Mouse (Mus musculus) MEL (cell line): Measurements from ENCODE around the gene Krtap28-10. TPM values are rescaled to one million over a fixed set of nuclear protein-coding genes. Genes with fewer than 3 reads are reported as not detected.

ENCODE experiments used
- DNase-seq: peaks from one replicate; pipeline ENCODE4 v3.0.0; 2011; ENCODE audit warnings: low read depth, low spot score
- H3K27ac ChIP-seq: 2 replicates; pipeline ENCODE4 v1.5.1; 2012; ENCODE audit warnings: low read depth, mild to moderate bottlenecking, control low read depth, low read length, moderate library complexity; ENCODE audit not compliant: control insufficient read depth
- H3K27me3 ChIP-seq, 2 experiments: fragments of 150-350 bp in 1 of 2; sonication (generic) in 1 of 2; 2 replicates each; pipeline ENCODE4 v1.6.1; 2012; ENCODE audit warnings: low read length in 2 of 2, mild to moderate bottlenecking in 2 of 2, improper control_type of control experiment in 1 of 2, moderate library complexity in 1 of 2; ENCODE audit not compliant: insufficient read depth in 2 of 2, control insufficient read depth in 1 of 2
- H3K36me3 ChIP-seq, 2 experiments: 2 replicates each; pipeline ENCODE4 v1.6.1; 2012 to 2014; ENCODE audit warnings: low read length in 2 of 2, improper control_type of control experiment in 1 of 2, inconsistent platforms in 1 of 2, mild to moderate bottlenecking in 1 of 2; ENCODE audit not compliant: insufficient read depth in 2 of 2, control insufficient read depth in 1 of 2
- H3K4me1 ChIP-seq, 2 experiments: fragments of 150-350 bp in 1 of 2; sonication (generic) in 1 of 2; 2 replicates each; pipeline ENCODE4 v1.6.1; 2012; ENCODE audit warnings: low read length in 2 of 2, improper control_type of control experiment in 1 of 2, mild to moderate bottlenecking in 1 of 2; ENCODE audit not compliant: insufficient read depth in 2 of 2, control insufficient read depth in 1 of 2
- H3K4me3 ChIP-seq, 2 experiments: fragments of 150-350 bp in 1 of 2; sonication (generic) in 1 of 2; 2 replicates each; pipeline ENCODE4 v1.5.1; 2012; ENCODE audit warnings: low read depth in 2 of 2, low read length in 2 of 2, mild to moderate bottlenecking in 2 of 2, moderate library complexity in 2 of 2, control low read depth in 1 of 2, improper control_type of control experiment in 1 of 2; ENCODE audit not compliant: control insufficient read depth in 1 of 2, insufficient read depth in 1 of 2
- H3K79me2 ChIP-seq: 2 replicates; pipeline ENCODE4 v1.6.1; 2012; ENCODE audit warnings: mild to moderate bottlenecking, low read length, moderate library complexity; ENCODE audit not compliant: control insufficient read depth, poor library complexity, insufficient read depth
- H3K9ac ChIP-seq: 2 replicates; pipeline ENCODE4 v1.6.1; 2012; ENCODE audit warnings: low read depth, mild to moderate bottlenecking, control low read depth, low read length, moderate library complexity; ENCODE audit not compliant: control insufficient read depth, poor library complexity, severe bottlenecking
- H3K9me3 ChIP-seq: fragments of 150-350 bp; sonication (generic); replicated peaks from 2 replicates; pipeline ENCODE4 v1.6.1; 2012; ENCODE audit warnings: mild to moderate bottlenecking, low read length, improper control_type of control experiment, moderate library complexity; ENCODE audit not compliant: insufficient read depth
- BHLHE40 ChIP-seq: IDR thresholded peaks from 2 replicates; pipeline ENCODE4 v1.6.1; 2012; ENCODE audit warnings: low read depth, mild to moderate bottlenecking, inconsistent platforms, low read length, improper control_type of control experiment, borderline replicate concordance
- CHD1 ChIP-seq: IDR thresholded peaks from 2 replicates; pipeline ENCODE4 v1.6.1; 2012; ENCODE audit warnings: low read depth, mild to moderate bottlenecking, inconsistent platforms, low read length, improper control_type of control experiment
- CTCF ChIP-seq, 3 experiments: IDR thresholded peaks in 2 of 3; conservative IDR thresholded peaks in 1 of 3; 2 replicates each; pipeline ENCODE4 v1.5.1; 2011 to 2012; ENCODE audit warnings: low read length in 3 of 3, low read depth in 2 of 3, mild to moderate bottlenecking in 2 of 3, improper control_type of control experiment in 1 of 3, inconsistent platforms in 1 of 3, mixed read lengths in 1 of 3, moderate library complexity in 1 of 3; ENCODE audit not compliant: control insufficient read depth in 1 of 3, insufficient read depth in 1 of 3, poor library complexity in 1 of 3, severe bottlenecking in 1 of 3
- E2F4 ChIP-seq: IDR thresholded peaks from 2 replicates; pipeline ENCODE4 v1.6.1; 2011; ENCODE audit warnings: low read depth, low read length, improper control_type of control experiment, borderline replicate concordance
- ELF1 ChIP-seq: IDR thresholded peaks from 2 replicates; pipeline ENCODE4 v1.6.1; 2014; ENCODE audit warnings: low read depth, mild to moderate bottlenecking, inconsistent platforms, low read length, improper control_type of control experiment, moderate library complexity
- EP300 ChIP-seq, 2 experiments: IDR thresholded peaks; 2 replicates each; pipeline ENCODE4 v1.6.1; 2011; ENCODE audit warnings: improper control_type of control experiment in 2 of 2, low read length in 2 of 2, low read depth in 1 of 2, mild to moderate bottlenecking in 1 of 2
- ETS1 ChIP-seq: IDR thresholded peaks from 2 replicates; pipeline ENCODE4 v1.6.1; 2012; ENCODE audit warnings: low read depth, mild to moderate bottlenecking, inconsistent platforms, low read length, improper control_type of control experiment, moderate library complexity
- GABPA ChIP-seq: IDR thresholded peaks from 2 replicates; pipeline ENCODE4 v1.6.1; 2012; ENCODE audit warnings: low read depth, mild to moderate bottlenecking, inconsistent platforms, low read length, improper control_type of control experiment, moderate library complexity
- GATA1 ChIP-seq: IDR thresholded peaks from 2 replicates; pipeline ENCODE4 v1.6.1; 2011; ENCODE audit warnings: low read depth, low read length, improper control_type of control experiment
- HCFC1 ChIP-seq: IDR thresholded peaks from 2 replicates; pipeline ENCODE4 v1.6.1; 2012; ENCODE audit warnings: low read depth, mild to moderate bottlenecking, inconsistent platforms, low read length, improper control_type of control experiment, moderate library complexity
- JUND ChIP-seq: IDR thresholded peaks from 2 replicates; pipeline ENCODE4 v1.6.1; 2011; ENCODE audit warnings: low read depth, mild to moderate bottlenecking, improper control_type of control experiment, low read length
- KAT2A ChIP-seq: conservative IDR thresholded peaks from 2 replicates; pipeline ENCODE4 v1.6.1; 2012; ENCODE audit warnings: low read depth, low read length, improper control_type of control experiment, inconsistent platforms
- MAFK ChIP-seq: IDR thresholded peaks from 2 replicates; pipeline ENCODE4 v1.6.1; 2011; ENCODE audit warnings: low read depth, mild to moderate bottlenecking, low read length, improper control_type of control experiment, borderline replicate concordance
- MAX ChIP-seq: IDR thresholded peaks from 2 replicates; pipeline ENCODE4 v1.6.1; 2011; ENCODE audit warnings: low read length, improper control_type of control experiment
- MEF2A ChIP-seq: IDR thresholded peaks from 2 replicates; pipeline ENCODE4 v1.6.1; 2014; ENCODE audit warnings: low read depth, mild to moderate bottlenecking, inconsistent platforms, low read length, improper control_type of control experiment; ENCODE audit not compliant: poor library complexity, insufficient replicate concordance, severe bottlenecking; ENCODE audit errors: extremely low read depth
- MXI1 ChIP-seq: IDR thresholded peaks from 2 replicates; pipeline ENCODE4 v1.6.1; 2011; ENCODE audit warnings: mild to moderate bottlenecking, low read depth, low read length, improper control_type of control experiment
- MYB ChIP-seq: IDR thresholded peaks from 2 replicates; pipeline ENCODE4 v1.6.1; 2011; ENCODE audit warnings: mild to moderate bottlenecking, low read depth, low read length, improper control_type of control experiment
- MYC ChIP-seq: IDR thresholded peaks from 2 replicates; pipeline ENCODE4 v1.6.1; 2011; ENCODE audit warnings: low read depth, mild to moderate bottlenecking, low read length, improper control_type of control experiment, moderate library complexity
- NELFE ChIP-seq: IDR thresholded peaks from 2 replicates; pipeline ENCODE4 v1.6.1; 2011; ENCODE audit warnings: low read depth, low read length, improper control_type of control experiment
- POLR2AphosphoS2 ChIP-seq: IDR thresholded peaks from 2 replicates; pipeline ENCODE4 v1.6.1; 2011; ENCODE audit warnings: low read length, improper control_type of control experiment
- RAD21 ChIP-seq: IDR thresholded peaks from 2 replicates; pipeline ENCODE4 v1.6.1; 2011; ENCODE audit warnings: mild to moderate bottlenecking, low read depth, low read length, improper control_type of control experiment
- RCOR1 ChIP-seq: IDR thresholded peaks from 2 replicates; pipeline ENCODE4 v1.6.1; 2012; ENCODE audit warnings: low read depth, mild to moderate bottlenecking, inconsistent platforms, low read length, improper control_type of control experiment
- SMC3 ChIP-seq: IDR thresholded peaks from 2 replicates; pipeline ENCODE4 v1.6.1; 2011; ENCODE audit warnings: low read depth, low read length, improper control_type of control experiment
- TBP ChIP-seq: IDR thresholded peaks from 2 replicates; pipeline ENCODE4 v1.8.0; 2011; ENCODE audit warnings: low read depth, low read length, improper control_type of control experiment
- TCF12 ChIP-seq: IDR thresholded peaks from 2 replicates; pipeline ENCODE4 v1.6.1; 2014; ENCODE audit warnings: low read depth, mild to moderate bottlenecking, inconsistent platforms, low read length, improper control_type of control experiment, moderate library complexity
- UBTF ChIP-seq: IDR thresholded peaks from 2 replicates; pipeline ENCODE4 v1.6.1; 2012; ENCODE audit warnings: low read depth, mild to moderate bottlenecking, inconsistent platforms, low read length, improper control_type of control experiment, moderate library complexity, borderline replicate concordance; ENCODE audit not compliant: insufficient read depth
- USF1 ChIP-seq: IDR thresholded peaks from 2 replicates; pipeline ENCODE4 v1.6.1; 2014; ENCODE audit warnings: low read depth, mild to moderate bottlenecking, inconsistent platforms, low read length, improper control_type of control experiment, moderate library complexity
- ZC3H11A ChIP-seq: IDR thresholded peaks from 2 replicates; pipeline ENCODE4 v1.6.1; 2012; ENCODE audit warnings: low read depth, mild to moderate bottlenecking, inconsistent platforms, low read length, improper control_type of control experiment
- polyA plus RNA-seq, 2 experiments: library from polyadenylated mRNA; stranded (reverse) in 1 of 2; unstranded in 1 of 2; fragments of >175 nt in 1 of 2; fragments of >200 nt in 1 of 2; gene quantifications; 2 replicates each; pipeline versions ENCODE4 v1.2.1 to v1.2.4; 2012; ENCODE audit warnings: low replicate concordance in 2 of 2, low read depth in 1 of 2; ENCODE audit not compliant: insufficient read length in 2 of 2, insufficient read depth in 1 of 2, missing spikeins in 1 of 2
- total RNA-seq: library from RNA; depleted of rRNA; stranded (reverse); fragments of 300-350 nt; gene quantifications from 2 replicates; pipeline ENCODE4 v1.2.3, GENCODE M21; 2012

The Krtap28-10 gene
- total and polyA plus RNA-seq, 3 experiments, result not detected

DNA sequence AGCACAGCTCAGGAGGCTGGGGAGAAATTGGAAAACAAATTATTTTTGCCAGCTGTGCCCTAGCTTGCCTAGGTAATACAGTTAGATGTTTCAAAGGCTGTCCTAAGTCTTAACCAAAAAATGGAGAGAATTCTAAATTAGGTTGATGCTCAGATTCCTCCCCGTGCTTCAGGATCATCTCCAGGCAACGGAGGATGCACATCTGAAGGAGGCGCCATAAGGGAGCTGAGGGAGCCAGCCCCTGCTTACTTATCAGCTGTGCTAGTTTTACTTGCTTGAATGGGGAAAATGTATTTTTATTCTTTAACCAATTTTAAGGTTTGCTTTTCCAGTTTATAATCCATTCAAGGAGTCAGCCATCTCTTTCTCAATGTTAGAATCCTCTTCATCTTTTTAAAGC, 48.3 kb downstream of the Krtap28-10 start:
- no peak overlapping the region for H3K4me3 ChIP-seq
- no peak for DNase-seq
- no peak overlapping the region for H3K9ac ChIP-seq
- H3K79me2 ChIP-seq, result no peaks in the 10 kb centered on the region
- H3K9me3 ChIP-seq, result no peaks in the 10 kb centered on the region
- no peaks in the 10 kb centered on the region for H3K4me1 ChIP-seq
- H3K36me3 ChIP-seq, result no peaks in the 10 kb centered on the region
- H3K27ac ChIP-seq, result no peak overlapping the region
- H3K27me3 ChIP-seq, result no peaks in the 10 kb centered on the region
- TF ChIP-seq MYC, result no peak
- no peak for TF ChIP-seq NELFE
- no peak for TF ChIP-seq RCOR1
- TF ChIP-seq HCFC1, result no peak
- TF ChIP-seq RAD21, result no peak
- TF ChIP-seq MAX, result no peak
- no peak for TF ChIP-seq JUND
- TF ChIP-seq EP300 (IDR thresholded peaks at IDR 0.05; ENCODE audit: low read depth in 1 of 2, low read length in 2 of 2), result no peak
- no peak for TF ChIP-seq POLR2AphosphoS2
- TF ChIP-seq UBTF, result no peak
- no peak for TF ChIP-seq BHLHE40
- TF ChIP-seq USF1, result no peak
- TF ChIP-seq GABPA, result no peak
- no peak for TF ChIP-seq SMC3
- TF ChIP-seq MYB, result no peak
- no peak for TF ChIP-seq TBP
- no peak for TF ChIP-seq TCF12
- TF ChIP-seq E2F4, result no peak
- TF ChIP-seq, all 39 proteins: peak for 0

DNA sequence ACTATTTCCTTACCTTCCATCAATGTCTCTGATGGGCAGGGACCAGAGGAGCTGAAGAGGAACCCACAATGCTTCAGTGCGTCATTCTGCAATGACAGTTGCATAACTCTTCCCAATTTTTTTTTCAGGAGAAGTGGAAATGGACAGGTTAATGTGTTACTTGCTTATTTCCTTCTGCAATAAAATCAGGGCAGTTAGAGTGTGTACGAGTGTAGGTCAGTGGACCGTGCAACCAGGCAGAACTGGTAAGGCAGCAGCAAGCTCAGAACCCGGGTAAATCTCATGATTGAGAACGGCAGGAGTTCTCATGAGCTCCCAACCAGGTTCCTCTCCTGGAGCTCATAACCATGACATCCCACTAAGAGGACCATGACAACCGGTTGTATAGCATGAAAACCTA, 50.2 kb downstream of the Krtap28-10 start:
- TF ChIP-seq GATA1 (no peak), ZC3H11A (no peak), ELF1 (no peak), CTCF (IDR thresholded peaks at IDR 0.05 in 2 of 3, conservative IDR thresholded peaks at IDR 0.05 in 1 of 3; ENCODE audit: control insufficient read depth in 1 of 3, insufficient read depth in 1 of 3, low read depth in 2 of 3, low read length in 3 of 3, poor library complexity in 1 of 3, severe bottlenecking in 1 of 3) (no peak), EP300 (IDR thresholded peaks at IDR 0.05; ENCODE audit: low read depth in 1 of 2, low read length in 2 of 2) (no peak), JUND (no peak), GABPA (no peak), UBTF (no peak), TCF12 (no peak), CHD1 (no peak), ETS1 (no peak), MXI1 (no peak), KAT2A (no peak), MYB (no peak), MYC (no peak), HCFC1 (no peak), MEF2A (no peak), POLR2AphosphoS2 (no peak), MAFK (no peak), BHLHE40 (no peak)
- H3K79me2 ChIP-seq, result no peaks in the 10 kb centered on the region
- DNase-seq, result no peak

More for the DNA sequence above, 50.2 kb downstream of the Krtap28-10 start:
- no peak overlapping the region for H3K4me3 ChIP-seq
- H3K4me1 ChIP-seq, result no peaks in the 10 kb centered on the region
- no peaks in the 10 kb centered on the region; a peak in 1 of 4 replicates for H3K27me3 ChIP-seq
- H3K36me3 ChIP-seq, result no peaks in the 10 kb centered on the region
- no peak overlapping the region for H3K9ac ChIP-seq
- no peak overlapping the region for H3K27ac ChIP-seq
- H3K9me3 ChIP-seq, result no peaks in the 10 kb centered on the region
